Mouse (Mus musculus): ENCODE results near the gene Pigs. TPM values are rescaled to one million over a fixed set of nuclear protein-coding genes. Genes with fewer than 3 reads are reported as not detected.

The Pigs gene
- polyA plus RNA-seq, 1 experiment from 2014 or later, result 71.6 TPM

DNA sequence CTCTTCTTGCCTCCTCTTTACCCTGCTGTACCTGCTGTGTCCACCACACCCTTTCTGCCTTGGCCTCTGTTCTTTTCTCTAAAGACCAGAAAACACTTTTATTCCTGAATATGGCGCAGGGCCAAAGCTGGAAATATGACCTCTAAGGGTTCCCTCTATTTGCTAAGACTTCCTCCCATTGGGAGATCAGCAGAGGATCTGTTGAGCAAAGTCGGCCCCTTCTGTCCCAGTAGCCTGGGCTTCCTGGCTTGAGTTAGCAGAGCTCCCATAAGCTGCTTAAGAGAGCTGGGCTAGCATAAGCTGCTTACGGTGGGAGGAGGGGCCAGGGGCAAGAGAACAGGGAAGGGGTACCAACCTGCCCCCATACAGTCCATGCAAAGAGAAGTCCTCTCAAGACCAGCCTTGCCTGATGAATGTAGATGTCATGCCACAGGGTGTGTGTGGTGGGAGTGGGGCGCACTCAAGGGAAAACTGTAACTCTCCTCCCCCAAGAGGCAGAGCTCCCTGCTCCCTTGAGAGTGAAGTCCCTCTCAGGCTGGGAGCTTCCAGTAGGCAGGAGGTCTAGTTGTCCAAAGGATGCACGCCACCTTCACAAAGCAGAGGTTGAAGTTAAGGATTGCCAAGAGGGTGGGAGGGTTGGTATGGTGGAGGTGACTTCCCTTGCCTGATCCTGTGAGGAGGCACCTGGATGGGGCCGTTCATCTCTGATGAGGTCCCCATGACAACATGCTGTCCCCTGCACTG lies 18.3 kb downstream of the Pigs start:
- peak overlapping the region; percentile 93 for H3K27ac ChIP-seq
- H3K36me3 ChIP-seq (ENCODE audit: inconsistent target), result no peaks in the 10 kb centered on the region
- peak overlapping the region; percentile 2; the same call in 1 of the 2 replicates for H3K4me3 ChIP-seq (ENCODE audit: inconsistent target)
- H3K79me2 ChIP-seq (ENCODE audit: inconsistent target), result peaks cover 5% of the 10 kb centered on the region
- 69% methylated on average over 6 of the region's 6 CpGs for whole genome bisulfite sequencing (ENCODE audit: missing documents)

DNA sequence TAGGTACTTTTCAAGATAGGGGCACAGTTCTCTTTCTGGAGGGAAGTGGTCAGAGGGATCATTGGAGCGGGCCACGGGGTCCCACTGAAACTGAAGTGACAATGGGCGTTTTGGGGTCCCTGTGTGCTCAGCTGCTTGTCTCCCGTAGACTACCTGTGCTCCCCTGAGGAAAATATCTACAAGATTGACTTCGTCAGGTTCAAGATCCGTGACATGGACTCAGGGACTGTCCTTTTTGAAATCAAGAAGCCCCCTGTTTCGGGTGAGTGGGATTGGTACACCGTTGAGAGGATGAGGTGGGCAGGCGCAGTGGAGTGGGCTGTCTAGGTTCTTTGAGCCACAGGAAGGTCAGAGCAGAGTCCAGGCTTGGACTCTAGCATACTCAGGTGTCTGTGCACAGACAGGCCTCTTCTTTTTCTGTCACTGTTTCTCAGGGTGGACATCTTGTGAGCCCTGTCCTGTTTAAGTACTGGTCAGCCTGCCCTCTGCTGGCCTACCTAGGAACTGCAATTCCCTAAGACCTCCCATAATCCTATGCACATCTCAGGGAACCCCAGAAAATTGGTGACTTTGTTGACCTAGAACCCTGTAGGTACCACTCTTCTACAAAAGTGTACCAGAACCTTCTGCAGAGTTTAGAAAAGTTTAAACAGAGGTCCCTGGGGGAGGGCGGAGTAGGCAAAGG lies 19.0 kb downstream of the Pigs start:
- Histone ChIP-seq H3K27ac (peak overlapping the region; percentile 93), H3K36me3 (ENCODE audit: inconsistent target) (no peaks in the 10 kb centered on the region), H3K79me2 (ENCODE audit: inconsistent target) (peaks cover 5% of the 10 kb centered on the region), H3K4me3 (ENCODE audit: inconsistent target) (no peak overlapping the region)
- WGBS (ENCODE audit: missing documents), result 93% methylated on average over 9 of the region's 10 CpGs

DNA sequence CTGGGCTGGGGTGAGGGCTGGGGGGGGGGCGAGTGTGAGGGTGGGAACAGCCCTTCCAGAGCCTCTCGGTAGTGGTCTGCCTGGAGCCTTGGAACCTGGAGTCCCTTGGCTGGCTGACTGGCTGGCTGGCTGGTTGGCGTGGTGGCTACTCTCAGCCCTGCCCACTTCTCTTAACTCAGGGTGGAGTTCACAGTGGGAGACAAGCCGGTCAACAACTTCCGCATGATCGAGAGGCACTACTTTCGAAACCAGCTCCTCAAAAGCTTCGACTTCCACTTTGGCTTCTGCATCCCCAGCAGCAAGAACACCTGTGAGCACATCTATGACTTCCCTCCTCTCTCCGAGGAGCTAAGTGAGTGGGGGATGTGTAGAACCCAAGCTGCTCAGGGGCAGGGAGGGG lies 19.7 kb downstream of the Pigs start:
- Histone ChIP-seq H3K4me3 (ENCODE audit: inconsistent target) (no peak overlapping the region), H3K36me3 (ENCODE audit: inconsistent target) (no peaks in the 10 kb centered on the region), H3K79me2 (ENCODE audit: inconsistent target) (peaks cover 5% of the 10 kb centered on the region), H3K27ac (peak overlapping the region; percentile 93)
- WGBS (ENCODE audit: missing documents), result 23% methylated on average over 9 of the region's 9 CpGs

DNA sequence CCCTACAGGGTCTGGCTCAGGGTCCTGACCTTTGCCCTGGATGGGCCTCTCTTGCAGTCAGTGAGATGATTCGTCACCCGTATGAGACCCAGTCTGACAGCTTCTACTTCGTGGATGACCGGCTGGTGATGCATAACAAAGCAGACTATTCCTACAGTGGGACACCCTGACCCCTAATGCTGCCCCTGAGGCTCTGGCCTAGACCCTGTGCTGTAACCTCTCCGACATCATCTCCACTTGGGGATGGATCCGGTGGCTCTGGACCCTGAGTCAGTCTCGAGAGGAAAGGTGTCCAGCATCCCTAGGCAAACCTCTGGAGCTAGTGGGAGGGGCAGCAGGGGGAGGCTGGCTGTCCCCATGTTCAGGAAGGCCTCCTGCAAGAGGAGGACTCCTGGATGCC lies 20.3 kb downstream of the Pigs start:
- no peaks in the 10 kb centered on the region for H3K36me3 ChIP-seq (ENCODE audit: inconsistent target)
- no peak overlapping the region for H3K4me3 ChIP-seq (ENCODE audit: inconsistent target)
- H3K27ac ChIP-seq, result peak overlapping the region; percentile 93; the same call in 1 of the 2 replicates
- H3K79me2 ChIP-seq (ENCODE audit: inconsistent target), result peaks cover 5% of the 10 kb centered on the region
- WGBS (ENCODE audit: missing documents), result 87% methylated on average over 7 of the region's 7 CpGs

DNA sequence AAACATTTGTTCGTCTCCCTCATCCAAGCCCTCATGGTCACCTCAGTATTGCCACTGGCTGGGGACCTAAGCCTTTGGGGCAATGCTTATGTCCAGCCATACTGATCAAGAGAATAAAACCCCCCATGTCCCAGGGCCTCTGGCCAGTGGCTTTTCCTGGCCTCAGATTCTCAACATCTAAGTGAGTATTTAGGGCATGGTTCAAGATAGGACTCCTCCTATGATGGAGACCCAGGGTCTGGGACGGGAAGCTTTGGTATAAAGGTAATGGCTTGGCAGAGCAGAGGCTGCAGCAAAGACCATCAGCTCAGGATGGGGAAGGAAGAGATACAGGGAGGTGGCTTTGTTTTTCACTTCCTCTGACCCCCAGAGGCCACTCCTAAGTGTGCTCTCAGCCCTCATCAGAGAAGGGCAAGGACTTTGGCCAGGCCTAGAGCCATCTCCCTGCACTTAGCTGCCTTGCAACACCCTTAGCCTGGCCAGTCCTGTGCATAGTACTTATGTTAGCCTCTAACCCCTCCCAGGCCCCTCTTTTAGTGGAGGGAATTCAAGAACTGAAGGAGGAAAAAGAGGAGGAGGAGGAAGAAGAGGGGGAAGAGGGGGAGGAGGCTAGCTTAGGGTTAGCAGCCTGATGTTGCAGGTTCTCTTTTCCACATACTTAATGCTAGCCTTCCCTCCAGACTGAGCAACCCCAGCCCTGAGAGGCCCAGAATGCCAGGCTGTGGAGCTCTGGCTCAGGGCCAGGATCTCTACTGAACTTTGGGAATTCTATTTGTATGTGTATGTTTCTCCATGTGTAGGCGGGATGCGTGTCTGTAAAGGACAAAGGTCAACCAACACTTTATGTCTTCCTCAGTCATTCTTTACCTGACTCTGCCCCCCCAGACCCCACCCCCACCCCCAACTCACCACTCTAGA lies 21.5 kb downstream of the Pigs start:
- Histone ChIP-seq H3K79me2 (ENCODE audit: inconsistent target) (no peaks in the 10 kb centered on the region), H3K36me3 (ENCODE audit: inconsistent target) (no peaks in the 10 kb centered on the region), H3K27ac (peak overlapping the region; percentile 53), H3K4me3 (ENCODE audit: inconsistent target) (no peak overlapping the region)
- WGBS (ENCODE audit: missing documents), result 71% methylated on average over 4 of the region's 4 CpGs

DNA sequence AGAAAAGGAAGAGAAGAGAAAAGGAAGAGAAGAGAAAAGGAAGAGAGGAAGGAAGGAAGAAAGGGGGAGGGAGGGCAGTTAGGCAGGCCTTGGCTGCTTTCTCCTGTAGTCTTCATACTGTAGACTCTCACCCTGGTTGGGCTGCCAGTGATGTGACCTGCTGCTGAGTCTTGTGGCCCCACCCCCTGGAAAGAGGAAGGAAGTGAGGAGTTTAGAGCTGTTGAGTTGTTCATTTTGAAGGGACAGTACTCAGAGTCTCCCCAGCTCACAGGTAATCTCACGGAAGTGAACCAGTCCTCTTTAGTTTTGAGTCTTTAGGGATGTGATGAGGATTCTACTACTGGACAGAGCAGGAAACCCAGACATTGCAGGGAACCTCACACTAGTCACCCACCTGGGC lies 24.9 kb downstream of the Pigs start:
- 11% methylated on average over 1 of the region's 1 CpGs for WGBS (ENCODE audit: missing documents)
- Histone ChIP-seq H3K79me2 (ENCODE audit: inconsistent target) (no peaks in the 10 kb centered on the region), H3K27ac (no peak overlapping the region), H3K4me3 (ENCODE audit: inconsistent target) (no peak overlapping the region), H3K36me3 (ENCODE audit: inconsistent target) (no peaks in the 10 kb centered on the region)

DNA sequence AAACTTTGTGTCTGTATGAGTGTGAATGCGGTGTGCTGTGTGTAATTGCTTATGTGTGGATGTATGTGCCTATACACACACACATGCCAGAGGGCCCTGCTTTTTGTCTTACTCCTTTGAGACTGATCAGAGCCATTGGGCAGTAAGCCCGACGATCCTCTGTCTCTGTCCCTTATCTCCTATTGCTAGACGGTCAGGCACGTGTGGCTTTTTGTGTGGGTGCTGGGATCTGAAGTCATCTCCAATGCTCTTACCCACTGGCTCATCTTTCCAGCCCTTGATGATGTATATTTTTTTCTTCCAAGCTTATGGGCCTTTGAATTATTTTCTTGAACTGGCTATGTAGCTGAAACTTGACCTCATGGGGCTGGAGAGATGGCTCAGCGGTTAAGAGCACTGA lies 26.7 kb downstream of the Pigs start:
- 90% methylated on average over 6 of the region's 6 CpGs for WGBS (ENCODE audit: missing documents)
- H3K36me3 ChIP-seq (ENCODE audit: inconsistent target), result no peaks in the 10 kb centered on the region
- no peak overlapping the region for H3K27ac ChIP-seq
- no peak overlapping the region for H3K4me3 ChIP-seq (ENCODE audit: inconsistent target)
- H3K79me2 ChIP-seq (ENCODE audit: inconsistent target), result no peaks in the 10 kb centered on the region

DNA sequence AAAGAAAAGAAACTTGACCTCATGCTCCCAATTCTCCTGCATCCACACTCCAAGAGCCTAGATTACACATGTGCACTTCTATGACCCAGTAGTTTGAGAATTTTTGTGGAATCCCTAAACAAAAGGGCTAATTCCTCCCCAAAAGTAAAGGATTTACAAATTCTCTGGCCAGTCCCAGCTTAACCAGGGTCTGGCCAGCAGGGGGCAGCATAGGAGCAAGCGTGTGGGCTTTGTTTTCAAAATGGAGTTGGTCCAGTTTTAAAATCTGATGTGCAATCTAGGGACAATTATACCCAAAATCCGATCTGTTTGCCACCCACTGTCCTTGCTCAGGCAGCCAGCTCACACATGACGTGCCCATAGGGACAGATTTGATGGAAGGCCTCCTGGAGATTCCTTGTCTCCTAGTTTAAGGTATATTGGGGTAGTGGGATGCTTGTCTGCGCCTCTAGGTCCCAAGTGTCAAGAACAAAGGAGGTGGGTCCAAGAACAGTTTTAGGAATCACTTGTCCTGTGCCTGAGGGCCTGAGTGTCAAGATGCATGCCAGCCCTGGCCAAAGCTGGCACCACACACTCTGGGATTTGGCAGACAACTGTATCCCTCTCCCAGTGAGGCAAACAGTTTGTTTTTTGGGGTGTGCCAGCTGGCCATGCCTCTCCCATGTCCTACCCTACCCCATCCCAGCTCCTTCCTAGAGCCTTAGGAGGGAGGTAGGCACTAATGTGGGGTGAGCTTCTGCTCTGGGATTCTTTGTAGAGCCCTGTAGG lies 27.4 kb downstream of the Pigs start:
- 45% methylated on average over 4 of the region's 4 CpGs for WGBS (ENCODE audit: missing documents)

DNA sequence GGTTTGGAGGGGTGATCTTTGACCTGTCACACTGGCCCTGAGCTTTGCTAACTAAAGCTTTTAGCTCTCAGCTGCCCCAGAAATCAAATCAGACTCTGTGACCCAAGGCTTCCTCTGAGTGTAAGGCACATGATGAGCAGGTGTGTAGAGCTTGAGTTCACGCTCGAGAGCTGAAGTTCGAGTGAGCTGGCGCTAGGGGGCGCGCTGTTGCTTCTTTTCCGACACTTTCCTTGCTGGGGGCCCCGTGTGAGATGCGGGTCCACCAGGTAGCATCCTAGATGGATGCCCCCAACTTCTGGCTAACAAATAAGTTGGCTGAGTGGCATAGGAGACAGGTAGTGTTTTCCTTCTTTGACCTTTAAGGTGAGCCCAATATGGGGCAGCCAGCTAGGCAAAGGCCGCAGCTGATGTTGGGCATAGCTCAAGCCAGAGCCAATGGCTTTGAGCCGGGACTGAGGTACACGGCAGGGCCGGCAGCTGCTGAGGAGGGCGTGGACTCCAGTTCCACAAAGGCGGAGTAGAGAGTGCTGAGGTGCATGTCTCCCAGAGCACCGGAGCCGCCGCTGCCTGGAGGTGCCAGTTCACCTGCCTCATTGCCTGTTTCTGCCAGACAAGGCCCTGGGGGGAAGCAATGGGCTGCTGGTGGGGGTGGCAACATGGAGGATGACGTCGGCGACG lies 30.3 kb downstream of the Pigs start:
- Histone ChIP-seq H3K36me3 (ENCODE audit: inconsistent target) (no peaks in the 10 kb centered on the region), H3K79me2 (ENCODE audit: inconsistent target) (no peaks in the 10 kb centered on the region), H3K4me3 (ENCODE audit: inconsistent target) (no peak overlapping the region), H3K27ac (no peak overlapping the region)
- WGBS (ENCODE audit: missing documents), result 84% methylated on average over 13 of the region's 22 CpGs

More for the DNA sequence above, 27.4 kb downstream of the Pigs start:
- no peak overlapping the region for H3K4me3 ChIP-seq (ENCODE audit: inconsistent target)
- no peaks in the 10 kb centered on the region for H3K36me3 ChIP-seq (ENCODE audit: inconsistent target)
- H3K27ac ChIP-seq, result no peak overlapping the region
- H3K79me2 ChIP-seq (ENCODE audit: inconsistent target), result no peaks in the 10 kb centered on the region

DNA sequence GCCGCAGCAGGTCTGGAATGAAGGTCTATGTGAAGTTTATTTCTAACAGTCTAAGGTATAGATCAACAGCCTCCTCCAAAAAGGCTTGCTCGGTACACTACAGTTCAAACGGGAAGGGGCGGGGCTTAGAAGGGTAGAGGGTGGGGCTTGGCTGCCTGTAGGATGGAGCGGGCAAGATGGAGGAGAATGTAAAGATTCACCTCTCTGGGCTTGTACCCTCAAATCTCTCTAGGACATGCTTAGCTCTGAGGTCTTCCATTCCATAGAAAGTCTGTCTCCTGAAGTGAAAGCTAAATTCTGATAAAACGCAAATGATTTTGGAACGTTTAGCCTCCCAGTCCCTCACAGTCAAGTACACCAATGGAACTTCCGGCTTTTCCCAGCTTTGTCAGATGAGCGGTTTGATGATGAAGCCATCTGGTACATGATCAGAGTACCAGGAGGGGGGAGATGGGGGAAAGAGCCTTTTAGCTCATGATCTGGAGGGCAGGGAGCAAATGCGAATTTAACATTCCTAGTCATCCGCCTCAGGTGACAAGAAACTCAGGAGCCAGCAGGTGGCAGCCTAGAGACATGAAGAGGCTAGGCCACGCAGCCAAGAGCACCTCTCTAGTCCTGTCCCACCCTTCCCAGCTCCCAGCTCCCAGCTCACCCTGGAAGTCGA lies 32.0 kb downstream of the Pigs start:
- WGBS (ENCODE audit: missing documents), result 6% methylated on average over 13 of the region's 13 CpGs
- H3K27ac ChIP-seq, result no peak overlapping the region
- no peaks in the 10 kb centered on the region for H3K79me2 ChIP-seq (ENCODE audit: inconsistent target)
- peak overlapping the region; percentile 33 for H3K4me3 ChIP-seq (ENCODE audit: inconsistent target)
- no peaks in the 10 kb centered on the region for H3K36me3 ChIP-seq (ENCODE audit: inconsistent target)

DNA sequence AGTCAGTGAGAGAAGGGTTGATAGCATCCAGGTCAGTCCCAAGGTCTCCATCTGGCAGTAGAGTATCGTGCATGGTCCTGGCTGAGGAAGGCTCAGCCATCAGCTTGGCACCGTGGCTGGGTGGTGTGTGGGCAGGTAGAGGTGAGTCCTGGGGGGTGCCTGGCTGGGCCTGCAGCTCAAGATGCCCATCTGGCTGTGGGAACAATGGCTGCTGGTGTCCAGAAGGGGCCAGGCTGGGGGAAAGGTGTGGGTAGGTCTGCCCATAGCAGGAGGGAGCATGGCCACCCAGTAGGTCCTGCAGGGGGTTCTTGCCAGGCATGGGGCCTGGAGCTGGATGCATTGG lies 32.5 kb downstream of the Pigs start:
- Histone ChIP-seq H3K36me3 (ENCODE audit: inconsistent target) (no peaks in the 10 kb centered on the region), H3K4me3 (ENCODE audit: inconsistent target) (no peak overlapping the region), H3K27ac (no peak overlapping the region), H3K79me2 (ENCODE audit: inconsistent target) (no peaks in the 10 kb centered on the region)
- WGBS (ENCODE audit: missing documents), result 73% methylated on average over 2 of the region's 2 CpGs

DNA sequence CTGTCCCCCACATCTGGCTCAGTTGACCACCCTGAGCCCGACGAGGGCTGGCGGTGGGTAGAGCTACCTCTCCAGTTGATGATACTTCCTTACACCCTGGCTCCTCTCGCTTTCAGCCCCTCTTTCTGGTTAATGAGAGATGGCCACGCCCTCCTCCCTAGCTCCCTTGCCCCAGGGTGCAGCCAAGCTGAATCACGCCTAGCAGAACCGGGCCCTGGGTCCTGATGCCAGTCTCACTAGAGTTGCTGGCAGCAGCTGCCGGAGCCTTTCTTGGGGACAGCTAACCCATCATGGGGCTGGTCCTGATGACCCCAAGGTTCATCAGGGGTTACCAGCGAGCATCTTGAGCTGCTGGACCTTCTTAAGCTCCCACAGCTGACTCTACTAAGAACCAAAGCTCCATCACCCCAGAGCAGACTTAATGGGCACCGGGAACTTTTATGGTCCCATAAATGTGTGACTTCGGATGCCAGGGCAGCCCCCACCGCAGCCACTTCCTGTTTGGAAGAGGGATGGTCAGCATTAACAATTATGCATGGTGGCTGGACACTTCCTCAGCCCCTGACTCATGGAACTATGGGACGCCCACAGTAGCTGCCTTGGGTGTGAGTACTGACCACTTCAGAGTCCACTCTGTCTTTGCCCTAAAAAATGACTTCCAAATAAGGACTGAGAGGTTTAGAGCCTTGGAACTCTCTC lies 35.2 kb downstream of the Pigs start:
- no peak overlapping the region for H3K4me3 ChIP-seq (ENCODE audit: inconsistent target)
- WGBS (ENCODE audit: missing documents), result 71% methylated on average over 13 of the region's 13 CpGs
- no peaks in the 10 kb centered on the region for H3K36me3 ChIP-seq (ENCODE audit: inconsistent target)
- H3K79me2 ChIP-seq (ENCODE audit: inconsistent target), result no peaks in the 10 kb centered on the region
- H3K27ac ChIP-seq, result no peak overlapping the region

DNA sequence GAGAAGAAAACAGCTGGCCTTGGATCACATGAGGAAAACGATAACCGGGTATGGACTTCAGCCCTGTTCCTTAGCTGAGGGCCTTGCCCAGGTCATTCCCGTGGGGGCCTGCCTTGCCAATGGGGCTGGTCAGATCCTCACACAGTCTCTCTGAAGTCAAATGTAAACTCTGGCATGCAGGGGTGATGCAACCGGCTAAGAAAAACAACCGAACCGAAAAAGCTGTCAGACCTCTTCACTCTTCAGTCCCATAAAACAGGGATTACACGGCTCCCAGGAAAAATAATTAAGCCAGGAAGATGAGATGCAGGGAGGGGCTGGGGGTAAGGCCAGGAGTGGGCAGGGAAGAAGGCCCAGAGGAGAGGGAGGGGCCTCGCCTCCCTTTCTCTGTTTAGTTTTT lies 35.9 kb downstream of the Pigs start:
- 80% methylated on average over 8 of the region's 8 CpGs for WGBS (ENCODE audit: missing documents)
- Histone ChIP-seq H3K4me3 (ENCODE audit: inconsistent target) (no peak overlapping the region), H3K36me3 (ENCODE audit: inconsistent target) (no peaks in the 10 kb centered on the region), H3K27ac (no peak overlapping the region), H3K79me2 (ENCODE audit: inconsistent target) (no peaks in the 10 kb centered on the region)
